In the genomic region with DNA sequence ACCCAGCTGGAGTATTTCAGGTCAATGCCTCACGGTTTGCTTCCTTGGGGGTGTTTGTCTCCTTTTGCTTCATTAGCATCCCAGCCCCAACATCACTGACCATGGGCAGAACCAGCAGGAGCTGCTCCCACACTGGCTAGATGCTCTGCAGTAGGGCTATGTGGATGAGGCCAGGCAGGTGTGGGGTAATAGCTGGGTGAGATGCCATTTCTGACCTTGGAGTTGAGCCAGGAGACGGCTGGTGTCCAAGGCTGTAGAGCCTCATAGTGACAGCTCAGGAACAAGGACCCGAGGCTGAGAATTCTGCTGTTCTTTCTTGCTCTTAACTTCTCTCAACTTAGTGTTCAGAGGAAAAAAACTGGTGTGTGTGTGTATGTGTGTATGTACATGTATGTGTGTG, we compare ENCODE assay signal across 20 mouse cellular contexts.
"Had no signal": no experiment of that assay in that cellular context is flagged by ENCODE, and none has a peak within 500 bp of the region (broad histone marks: within the 10 kb centered on the region; RNA-seq: fewer than 3 reads in every experiment).

No protein-coding gene starts in this region.

- H3K27me3 ChIP-seq: liver, embryonic 13.5 days; midbrain, embryonic 12.5 days; neural tube, embryonic 13.5 days had no signal

- ATAC-seq: lung, postnatal 0 days; midbrain, embryonic 16.5 days had no signal

- DNase-seq: kidney, adult 9 months; kidney, postnatal 14 days; layer of hippocampus, adult 9-11 months; liver; liver, embryonic 13.5 days; lung, embryonic 14.5 days; right cerebral cortex, adult 18-20 months; right cerebral cortex, postnatal 14 days; right cerebral cortex, postnatal 4 days; thymus, adult 18-20 months; thymus, postnatal 36 days had no signal

- H3K36me3 ChIP-seq: limb, embryonic 10.5 days; limb, embryonic 13.5 days; liver, embryonic 13.5 days; midbrain, embryonic 12.5 days; neural tube, embryonic 13.5 days had no signal

- H3K9me3 ChIP-seq: limb, embryonic 10.5 days; limb, embryonic 13.5 days; liver, embryonic 13.5 days; midbrain, embryonic 12.5 days; neural tube, embryonic 13.5 days had no signal

- H3K4me3 ChIP-seq: layer of hippocampus, adult 2 months; limb, embryonic 10.5 days; limb, embryonic 13.5 days; liver, embryonic 13.5 days; midbrain, embryonic 12.5 days; myocyte; neural tube, embryonic 13.5 days had no signal

- H3K4me1 ChIP-seq: limb, embryonic 10.5 days; limb, embryonic 13.5 days; liver, embryonic 13.5 days had no signal

- H3K4me2 ChIP-seq: limb, embryonic 13.5 days; liver, embryonic 13.5 days; lung, embryonic 14.5 days; midbrain, embryonic 12.5 days; neural tube, embryonic 13.5 days had no signal

- H3K9ac ChIP-seq: limb, embryonic 13.5 days; liver, embryonic 13.5 days; lung, embryonic 14.5 days; midbrain, embryonic 12.5 days; neural tube, embryonic 13.5 days had no signal

- H3K27ac ChIP-seq: layer of hippocampus, adult 2 months; limb, embryonic 10.5 days; limb, embryonic 13.5 days; liver, embryonic 13.5 days; macrophage; midbrain, embryonic 12.5 days; neural tube, embryonic 13.5 days had no signal
